Mouse (Mus musculus): ENCODE results near the gene Svop. TPM values are rescaled to one million over a fixed set of nuclear protein-coding genes. Genes with fewer than 3 reads are reported as not detected.

Svop gene
- polyA plus RNA-seq, 1 experiment from 2014 or later, result 93.9 TPM

- no peak for ATAC-seq (ENCODE audit: low FRiP score, low read depth)
- 81% methylated on average over 15 of the region's 15 CpGs for WGBS
- H3K4me2 ChIP-seq, result peak overlapping the region; percentile 93
- peak overlapping the region; percentile 41; the same call in 1 of the 2 replicates for H3K9ac ChIP-seq
- H3K27ac ChIP-seq (replicated peaks), result no peak overlapping the region
- H3K9me3 ChIP-seq, result no peaks in the 10 kb centered on the region
- no peaks in the 10 kb centered on the region for H3K36me3 ChIP-seq
- peak overlapping the region; percentile 70 for H3K4me3 ChIP-seq
- peaks cover 16% of the 10 kb centered on the region for H3K4me1 ChIP-seq (replicated peaks)
- no peaks in the 10 kb centered on the region for H3K27me3 ChIP-seq
These were observed 38.3 kb upstream of the Svop start for GRCm38 (mm10) chr5:114129550-114130210.

- WGBS, result under 1% methylated on average over 68 of the region's 69 CpGs
- Histone ChIP-seq H3K27ac (replicated peaks) (peak within 1 kb of the TSS; percentile 87), H3K9me3 (no peaks in the 10 kb centered on the region)
These were observed 36.3 kb upstream of the Svop start, which contains the start of gene Alkbh2 for GRCm38 (mm10) chr5:114127374-114128349. Gene Alkbh2, minus strand, starts transcription at chr5:114128218.

GRCm38 (mm10) chr5:114126499-114127244 is 35.3 kb upstream of the Svop start:
- H3K4me1 ChIP-seq (replicated peaks), result peaks cover 9% of the 10 kb centered on the region
- whole genome bisulfite sequencing, result 84% methylated on average over 7 of the region's 7 CpGs
- H3K36me3 ChIP-seq, result peaks cover 28% of the 10 kb centered on the region
- no peak for ATAC-seq (ENCODE audit: low FRiP score, low read depth)
- H3K9ac ChIP-seq, result peak overlapping the region; percentile 85; the same call in 1 of the 2 replicates
- peak overlapping the region; percentile 95 for H3K4me2 ChIP-seq
- peak overlapping the region; percentile 80 for H3K4me3 ChIP-seq
- H3K9me3 ChIP-seq, result no peaks in the 10 kb centered on the region
- H3K27ac ChIP-seq (replicated peaks), result peak overlapping the region; percentile 87; the same call in 1 of the 2 replicates
- no peaks in the 10 kb centered on the region for H3K27me3 ChIP-seq

More at GRCm38 (mm10) chr5:114127374-114128349, 36.3 kb upstream of the Svop start, which contains the start of gene Alkbh2:
- peak within 1 kb of the TSS; percentile 85 for H3K9ac ChIP-seq
- no peaks in the 10 kb centered on the region for H3K27me3 ChIP-seq
- peak within 1 kb of the TSS; percentile 95 for H3K4me2 ChIP-seq
- H3K4me1 ChIP-seq (replicated peaks), result peaks cover 16% of the 10 kb centered on the region
- H3K4me3 ChIP-seq, result peak within 1 kb of the TSS; percentile 80
- H3K36me3 ChIP-seq, result peaks cover 18% of the 10 kb centered on the region
- ATAC-seq (ENCODE audit: low FRiP score, low read depth), result peak; percentile 17; the same call in 1 of the 2 replicates

- Histone ChIP-seq H3K4me3 (no peak overlapping the region), H3K9ac (no peak overlapping the region), H3K36me3 (peaks cover 35% of the 10 kb centered on the region), H3K27me3 (no peaks in the 10 kb centered on the region), H3K4me2 (no peak overlapping the region), H3K9me3 (no peaks in the 10 kb centered on the region), H3K27ac (replicated peaks) (no peak overlapping the region), H3K4me1 (replicated peaks) (peaks cover 4% of the 10 kb centered on the region)
- no peak for ATAC-seq (ENCODE audit: low FRiP score, low read depth)
- WGBS, result 90% methylated on average over 3 of the region's 3 CpGs
These were observed 34.6 kb upstream of the Svop start for GRCm38 (mm10) chr5:114126008-114126407.

- no peak for ATAC-seq (ENCODE audit: low FRiP score, low read depth)
- H3K27me3 ChIP-seq, result no peaks in the 10 kb centered on the region
- 88% methylated on average over 4 of the region's 4 CpGs for WGBS
- no peaks in the 10 kb centered on the region for H3K4me1 ChIP-seq (replicated peaks)
- H3K9ac ChIP-seq, result no peak overlapping the region
- no peaks in the 10 kb centered on the region for H3K9me3 ChIP-seq
- no peak overlapping the region for H3K4me3 ChIP-seq
- H3K36me3 ChIP-seq, result peaks cover 80% of the 10 kb centered on the region
- H3K4me2 ChIP-seq, result no peak overlapping the region
- no peak overlapping the region for H3K27ac ChIP-seq (replicated peaks)
These were observed 28.4 kb upstream of the Svop start for GRCm38 (mm10) chr5:114119806-114120205.

GRCm38 (mm10) chr5:114116586-114116985 is 25.2 kb upstream of the Svop start:
- Histone ChIP-seq H3K9ac (no peak overlapping the region), H3K9me3 (no peaks in the 10 kb centered on the region), H3K27ac (replicated peaks) (no peak overlapping the region), H3K27me3 (no peaks in the 10 kb centered on the region), H3K36me3 (peaks cover 80% of the 10 kb centered on the region), H3K4me2 (no peak overlapping the region), H3K4me3 (no peak overlapping the region), H3K4me1 (replicated peaks) (no peaks in the 10 kb centered on the region)
- ATAC-seq (ENCODE audit: low FRiP score, low read depth), result no peak
- WGBS, result 94% methylated on average over 7 of the region's 7 CpGs

GRCm38 (mm10) chr5:114115030-114115429 is 23.7 kb upstream of the Svop start:
- Histone ChIP-seq H3K4me1 (replicated peaks) (no peaks in the 10 kb centered on the region), H3K27me3 (no peaks in the 10 kb centered on the region), H3K4me2 (no peak overlapping the region), H3K4me3 (no peak overlapping the region), H3K36me3 (peaks cover 79% of the 10 kb centered on the region), H3K9me3 (no peaks in the 10 kb centered on the region), H3K9ac (no peak overlapping the region), H3K27ac (replicated peaks) (no peak overlapping the region)
- WGBS, result 88% methylated on average over 5 of the region's 5 CpGs
- no peak for ATAC-seq (ENCODE audit: low FRiP score, low read depth)

GRCm38 (mm10) chr5:114113334-114113733 is 22.0 kb upstream of the Svop start:
- H3K9me3 ChIP-seq, result no peaks in the 10 kb centered on the region
- 83% methylated on average over 6 of the region's 6 CpGs for WGBS
- no peak overlapping the region for H3K4me2 ChIP-seq
- H3K27ac ChIP-seq (replicated peaks), result no peak overlapping the region
- H3K9ac ChIP-seq, result no peak overlapping the region
- H3K36me3 ChIP-seq, result peaks cover 82% of the 10 kb centered on the region
- H3K27me3 ChIP-seq, result no peaks in the 10 kb centered on the region
- ATAC-seq (ENCODE audit: low FRiP score, low read depth), result no peak
- no peaks in the 10 kb centered on the region for H3K4me1 ChIP-seq (replicated peaks)
- no peak overlapping the region for H3K4me3 ChIP-seq

- no peaks in the 10 kb centered on the region for H3K27me3 ChIP-seq
- H3K36me3 ChIP-seq, result peaks cover 59% of the 10 kb centered on the region
- no peak overlapping the region for H3K9ac ChIP-seq
- ATAC-seq (ENCODE audit: low FRiP score, low read depth), result no peak
- H3K4me3 ChIP-seq, result no peak overlapping the region
- H3K9me3 ChIP-seq, result no peaks in the 10 kb centered on the region
- no peak overlapping the region for H3K27ac ChIP-seq (replicated peaks)
- no peak overlapping the region for H3K4me2 ChIP-seq
- H3K4me1 ChIP-seq (replicated peaks), result peaks cover 14% of the 10 kb centered on the region
- 75% methylated on average over 16 of the region's 16 CpGs for WGBS
These were observed 15.1 kb upstream of the Svop start for GRCm38 (mm10) chr5:114106391-114106935.

- peaks cover 24% of the 10 kb centered on the region for H3K36me3 ChIP-seq
- WGBS, result 85% methylated on average over 1 of the region's 1 CpGs
These were observed 11.4 kb upstream of the Svop start for GRCm38 (mm10) chr5:114102807-114103206.

GRCm38 (mm10) chr5:114101873-114102272 is 10.5 kb upstream of the Svop start:
- ATAC-seq (ENCODE audit: low FRiP score, low read depth), result no peak
- no peaks in the 10 kb centered on the region for H3K9me3 ChIP-seq
- H3K27ac ChIP-seq (replicated peaks), result no peak overlapping the region
- 86% methylated on average over 4 of the region's 4 CpGs for WGBS
- no peaks in the 10 kb centered on the region for H3K27me3 ChIP-seq
- peaks cover 21% of the 10 kb centered on the region for H3K36me3 ChIP-seq
- no peak overlapping the region for H3K9ac ChIP-seq
- peaks cover 28% of the 10 kb centered on the region for H3K4me1 ChIP-seq (replicated peaks)
- 0 out of 2 replicates have a peak overlapping the region, but pooled peaks have one; percentile 81 for H3K4me2 ChIP-seq
- H3K4me3 ChIP-seq, result no peak overlapping the region

More at GRCm38 (mm10) chr5:114102807-114103206, 11.4 kb upstream of the Svop start:
- H3K4me3 ChIP-seq, result no peak overlapping the region
- no peak overlapping the region for H3K9ac ChIP-seq
- peaks cover 28% of the 10 kb centered on the region for H3K4me1 ChIP-seq (replicated peaks)
- no peak for ATAC-seq (ENCODE audit: low FRiP score, low read depth)
- no peaks in the 10 kb centered on the region for H3K9me3 ChIP-seq
- no peak overlapping the region for H3K27ac ChIP-seq (replicated peaks)
- H3K27me3 ChIP-seq, result no peaks in the 10 kb centered on the region
- no peak overlapping the region for H3K4me2 ChIP-seq
